Mouse (Mus musculus) kidney, postnatal 10 days (tissue): ENCODE results near the gene Acbd4.
A peak's percentile ranks its signal among the peaks of the same experiment; 100 is the strongest.

Source experiments
- DNase-seq: peaks from one replicate; pipeline ENCODE4 v3.0.0; 2021; ENCODE audit warnings: mixed read lengths

Gene Acbd4

GRCm38 (mm10) chr11:103093306-103093705 is 8.2 kb upstream of the Acbd4 start:
- no peak for DNase-seq

- DNase-seq, result peak; percentile 26
These were observed 7.3 kb upstream of the Acbd4 start for GRCm38 (mm10) chr11:103093862-103094833.

GRCm38 (mm10) chr11:103095107-103095670 is 6.3 kb upstream of the Acbd4 start:
- DNase-seq, result no peak

GRCm38 (mm10) chr11:103095801-103096200 is 5.7 kb upstream of the Acbd4 start:
- DNase-seq, result no peak

- peak; percentile 46 for DNase-seq
These were observed 4.2 kb upstream of the Acbd4 start for GRCm38 (mm10) chr11:103096979-103097894.

GRCm38 (mm10) chr11:103098531-103099190 is 2.8 kb upstream of the Acbd4 start:
- DNase-seq, result peak; percentile 44

- DNase-seq, result no peak
These were observed 2.0 kb upstream of the Acbd4 start for GRCm38 (mm10) chr11:103099352-103099940.

- peak; percentile 19 for DNase-seq
These were observed 1.1 kb upstream of the Acbd4 start for GRCm38 (mm10) chr11:103100361-103100760.

- peak; percentile 82 for DNase-seq
These were observed 502 bp downstream of the Acbd4 start for GRCm38 (mm10) chr11:103101866-103102501.

GRCm38 (mm10) chr11:103102725-103103349 is 1.4 kb downstream of the Acbd4 start:
- peak; percentile 97 for DNase-seq

GRCm38 (mm10) chr11:103103621-103104020 is 2.1 kb downstream of the Acbd4 start:
- peak; percentile 32 for DNase-seq

GRCm38 (mm10) chr11:103104469-103104868 is 3.0 kb downstream of the Acbd4 start:
- DNase-seq, result peak; percentile 12

- DNase-seq, result peak; percentile 75
These were observed 3.8 kb downstream of the Acbd4 start for GRCm38 (mm10) chr11:103105180-103105725.

GRCm38 (mm10) chr11:103105810-103106209 is 4.3 kb downstream of the Acbd4 start:
- peak; percentile 12 for DNase-seq

- DNase-seq, result peak; percentile 9
These were observed 4.9 kb downstream of the Acbd4 start for GRCm38 (mm10) chr11:103106386-103106785.

- peak; percentile 37 for DNase-seq
These were observed 9.8 kb downstream of the Acbd4 start for GRCm38 (mm10) chr11:103111301-103111700.

GRCm38 (mm10) chr11:103111881-103112551 is 10.5 kb downstream of the Acbd4 start:
- peak; percentile 87 for DNase-seq

GRCm38 (mm10) chr11:103112552-103112912 is 11.1 kb downstream of the Acbd4 start:
- no peak for DNase-seq

GRCm38 (mm10) chr11:103113005-103113404 is 11.5 kb downstream of the Acbd4 start:
- no peak for DNase-seq

GRCm38 (mm10) chr11:103113771-103114170 is 12.3 kb downstream of the Acbd4 start:
- no peak for DNase-seq
